Mouse (Mus musculus) lung, adult 2 months (tissue): ENCODE results near the gene Efna3.

Experiments
- CTCF ChIP-seq: fragments of 200-500 bp; IDR thresholded peaks from 2 replicates; pipeline ENCODE4 v1.5.1; 2011; ENCODE audit warnings: mild to moderate bottlenecking, low read length, control low read depth; ENCODE audit not compliant: insufficient read depth
- POLR2A ChIP-seq: fragments of 200-500 bp; IDR thresholded peaks from 2 replicates; pipeline ENCODE4 v1.6.1; 2011; ENCODE audit warnings: low read depth, mild to moderate bottlenecking, control low read depth, low read length, borderline replicate concordance; ENCODE audit errors: extremely low read depth

DNA sequence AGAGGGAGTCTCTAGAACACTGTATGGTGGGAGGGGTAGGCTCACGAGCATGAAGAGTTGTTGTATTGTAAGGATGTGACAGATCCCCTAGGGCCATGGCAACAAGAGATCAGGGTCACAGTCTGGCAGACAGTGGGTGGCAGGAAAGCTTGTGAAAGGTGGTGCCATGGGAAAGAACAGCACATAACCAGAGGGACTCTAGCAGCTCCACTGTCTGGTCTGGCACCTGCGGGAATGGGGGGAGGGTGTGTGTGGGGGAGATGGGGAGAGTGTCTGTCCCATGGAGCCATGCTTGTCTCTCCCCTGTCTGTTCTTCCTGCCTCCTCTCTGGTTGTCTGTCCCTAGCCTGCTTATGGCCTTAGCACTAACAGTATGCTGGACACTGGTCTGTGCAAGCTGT, 37.2 kb downstream of the Efna3 start:
- TF ChIP-seq POLR2A = no peak
- no peak for TF ChIP-seq CTCF
